Mouse (Mus musculus) limb, embryonic 12.5 days (tissue): ENCODE data around the gene Cdc26. TPM values are rescaled to one million over a fixed set of nuclear protein-coding genes. Genes with fewer than 3 reads are reported as not detected.

Experiments used
- ATAC-seq: fragments of 200-750 bp; cut with Nextera tagmentation; 2 replicates; pipeline ENCODE4 v1.8.0; 2017; ENCODE audit warnings: low read depth, moderate TSS enrichment; ENCODE audit not compliant: insufficient number of reproducible peaks, insufficient read depth, low FRiP score, low TSS enrichment
- H3K27ac ChIP-seq: fragments of 300-500 bp; sonication (generic); 2 replicates; pipeline ENCODE4 v1.5.1; 2016; ENCODE audit warnings: mild to moderate bottlenecking, moderate library complexity
- H3K27me3 ChIP-seq: fragments of 300-500 bp; sonication (generic); 2 replicates; pipeline ENCODE4 v1.6.1; 2016; ENCODE audit warnings: mild to moderate bottlenecking, moderate library complexity
- H3K36me3 ChIP-seq: fragments of 300-500 bp; sonication (generic); 2 replicates; pipeline ENCODE4 v1.6.1; 2016; ENCODE audit warnings: mild to moderate bottlenecking, moderate library complexity
- H3K4me1 ChIP-seq: fragments of 300-500 bp; sonication (generic); replicated peaks from 2 replicates; pipeline ENCODE4 v1.6.1; 2016
- H3K4me2 ChIP-seq: fragments of 300-500 bp; sonication (generic); 2 replicates; pipeline ENCODE4 v1.6.1; 2016; ENCODE audit warnings: mild to moderate bottlenecking, moderate library complexity
- H3K4me3 ChIP-seq: fragments of 300-500 bp; sonication (generic); replicated peaks from 2 replicates; pipeline ENCODE4 v1.5.1; 2016; ENCODE audit warnings: mild to moderate bottlenecking
- H3K9ac ChIP-seq: fragments of 300-500 bp; sonication (generic); replicated peaks from 2 replicates; pipeline ENCODE4 v1.6.1; 2016; ENCODE audit warnings: mild to moderate bottlenecking, moderate library complexity
- H3K9me3 ChIP-seq: fragments of 300-500 bp; sonication (generic); 2 replicates; pipeline ENCODE4 v1.6.1; 2016; ENCODE audit warnings: mild to moderate bottlenecking, moderate library complexity
- WGBS: fragments of 180-500 bp; shearing (Covaris S2); methylation state at CpG from one replicate; pipeline ENCODE4 v1.1.7; 2016; 5-methylcytosine and 5-hydroxymethylcytosine counted together
- polyA plus RNA-seq: library from polyadenylated mRNA; unstranded; fragments of >200 nt; fragmentation: Nextera tagmentation; extraction: Ambion mirVana; gene quantifications from 2 replicates; pipeline ENCODE4 v1.2.1, GENCODE M21; 2016

The Cdc26 gene
- polyA plus RNA-seq, 1 experiment from 2014 or later = 226 TPM

DNA sequence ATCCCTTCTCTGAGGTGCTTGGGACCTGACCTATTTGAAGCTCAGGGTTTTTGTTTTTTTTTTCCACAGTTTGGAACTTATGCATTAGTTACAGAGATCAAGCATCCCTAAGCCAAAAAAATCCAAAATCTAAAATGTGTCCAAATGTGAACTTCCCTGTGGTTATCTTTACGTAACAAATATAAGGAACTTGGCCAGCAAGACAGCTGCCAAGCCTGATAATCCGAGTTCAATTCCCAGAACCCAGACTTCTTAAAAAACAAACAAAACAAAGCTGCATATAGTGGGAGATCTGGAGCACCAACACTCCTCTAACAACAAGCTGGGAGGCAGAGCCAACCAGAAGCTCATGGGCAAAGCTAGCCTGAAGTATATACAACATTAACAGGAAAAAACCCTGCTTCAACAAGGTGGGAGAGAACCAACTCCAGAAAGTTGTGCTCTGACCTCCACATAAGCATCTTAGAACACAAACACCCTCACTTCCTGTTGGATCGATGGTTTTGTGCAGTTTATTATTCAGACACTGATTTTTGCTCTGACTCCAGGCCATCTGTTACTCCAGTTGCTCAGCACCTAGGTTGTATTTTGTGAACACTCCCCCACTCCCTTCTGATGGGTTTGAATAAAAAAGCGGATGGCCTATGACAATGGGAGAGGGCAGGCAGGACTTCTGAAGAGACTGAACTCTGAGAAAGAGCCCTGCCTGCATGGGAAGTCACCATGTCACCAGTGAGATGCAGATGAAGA is 10.7 kb downstream of the Cdc26 start:
- WGBS = 91% methylated on average over 4 of the region's 4 CpGs
- no peaks in the 10 kb centered on the region for H3K27me3 ChIP-seq
- H3K9me3 ChIP-seq = no peaks in the 10 kb centered on the region
- H3K4me1 ChIP-seq = no peaks in the 10 kb centered on the region
- no peak for ATAC-seq
- H3K36me3 ChIP-seq = peaks cover 83% of the 10 kb centered on the region
- no peak overlapping the region for H3K4me3 ChIP-seq
- H3K9ac ChIP-seq = no peak overlapping the region
- no peak overlapping the region for H3K4me2 ChIP-seq
- H3K27ac ChIP-seq = no peak overlapping the region

- Histone ChIP-seq H3K27ac (no peak overlapping the region), H3K36me3 (peaks cover 82% of the 10 kb centered on the region), H3K4me1 (no peaks in the 10 kb centered on the region), H3K4me3 (no peak overlapping the region), H3K4me2 (no peak overlapping the region), H3K9ac (no peak overlapping the region), H3K27me3 (no peaks in the 10 kb centered on the region), H3K9me3 (no peaks in the 10 kb centered on the region)
- 89% methylated on average over 1 of the region's 1 CpGs for WGBS
- no peak for ATAC-seq
These were observed 12.6 kb downstream of the Cdc26 start for GRCm38 (mm10) chr4:62395806-62396205.

DNA sequence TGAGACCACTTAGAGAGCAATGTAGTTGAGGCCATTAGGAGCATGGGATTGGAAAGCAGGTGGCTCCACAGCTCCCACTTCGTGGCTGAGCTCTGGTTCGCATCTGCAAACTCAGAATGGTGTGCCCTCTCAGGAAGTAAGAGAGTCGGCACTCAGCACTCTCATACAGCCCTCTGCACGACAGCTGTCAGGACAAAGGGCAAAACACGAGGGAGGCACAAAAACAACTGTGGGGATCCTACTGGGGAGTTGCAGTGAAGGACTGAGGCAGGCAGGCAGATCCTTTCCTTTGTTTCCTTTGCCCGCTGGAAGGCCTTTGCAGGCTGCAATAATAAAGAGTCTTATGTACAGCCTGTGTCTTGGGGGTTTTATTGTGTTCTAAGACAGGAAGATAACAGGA is 15.0 kb downstream of the Cdc26 start:
- Histone ChIP-seq H3K9ac (no peak overlapping the region), H3K4me3 (no peak overlapping the region), H3K36me3 (peaks cover 83% of the 10 kb centered on the region), H3K27me3 (no peaks in the 10 kb centered on the region), H3K4me2 (no peak overlapping the region), H3K9me3 (no peaks in the 10 kb centered on the region), H3K27ac (no peak overlapping the region), H3K4me1 (no peaks in the 10 kb centered on the region)
- ATAC-seq = no peak
- WGBS = 60% methylated on average over 6 of the region's 6 CpGs

- Histone ChIP-seq H3K27me3 (no peaks in the 10 kb centered on the region), H3K27ac (no peak overlapping the region), H3K4me3 (no peak overlapping the region), H3K4me2 (no peak overlapping the region), H3K4me1 (no peaks in the 10 kb centered on the region), H3K9me3 (no peaks in the 10 kb centered on the region), H3K9ac (no peak overlapping the region), H3K36me3 (peaks cover 81% of the 10 kb centered on the region)
- WGBS = 88% methylated on average over 7 of the region's 7 CpGs
- no peak for ATAC-seq
These were observed 16.6 kb downstream of the Cdc26 start for GRCm38 (mm10) chr4:62391892-62392291.

GRCm38 (mm10) chr4:62389592-62390512 is 18.6 kb downstream of the Cdc26 start:
- WGBS = 92% methylated on average over 5 of the region's 5 CpGs
- peaks cover 76% of the 10 kb centered on the region for H3K36me3 ChIP-seq
- no peak overlapping the region for H3K9ac ChIP-seq
- no peak overlapping the region for H3K4me2 ChIP-seq
- H3K4me3 ChIP-seq = no peak overlapping the region
- ATAC-seq = no peak
- no peaks in the 10 kb centered on the region for H3K4me1 ChIP-seq
- H3K9me3 ChIP-seq = no peaks in the 10 kb centered on the region
- no peaks in the 10 kb centered on the region for H3K27me3 ChIP-seq
- H3K27ac ChIP-seq = no peak overlapping the region

- no peak overlapping the region for H3K9ac ChIP-seq
- H3K4me3 ChIP-seq = no peak overlapping the region
- H3K27me3 ChIP-seq = no peaks in the 10 kb centered on the region
- H3K4me1 ChIP-seq = no peaks in the 10 kb centered on the region
- no peak overlapping the region for H3K4me2 ChIP-seq
- WGBS = 90% methylated on average over 7 of the region's 7 CpGs
- no peak overlapping the region for H3K27ac ChIP-seq
- H3K9me3 ChIP-seq = no peaks in the 10 kb centered on the region
- peaks cover 47% of the 10 kb centered on the region for H3K36me3 ChIP-seq
- no peak for ATAC-seq
These were observed 23.0 kb downstream of the Cdc26 start for GRCm38 (mm10) chr4:62385439-62385838.

- H3K4me3 ChIP-seq = no peak overlapping the region
- 82% methylated on average over 1 of the region's 1 CpGs for WGBS
- H3K4me1 ChIP-seq = no peaks in the 10 kb centered on the region
- H3K27me3 ChIP-seq = no peaks in the 10 kb centered on the region
- H3K9me3 ChIP-seq = no peaks in the 10 kb centered on the region
- H3K27ac ChIP-seq = no peak overlapping the region
- peaks cover 34% of the 10 kb centered on the region for H3K36me3 ChIP-seq
- no peak for ATAC-seq
- no peak overlapping the region for H3K4me2 ChIP-seq
- no peak overlapping the region for H3K9ac ChIP-seq
These were observed 24.3 kb downstream of the Cdc26 start for GRCm38 (mm10) chr4:62384159-62384558.

- WGBS = 81% methylated on average over 7 of the region's 7 CpGs
- no peaks in the 10 kb centered on the region for H3K9me3 ChIP-seq
- H3K27me3 ChIP-seq = no peaks in the 10 kb centered on the region
- no peak overlapping the region for H3K4me3 ChIP-seq
- ATAC-seq = no peak
- peaks cover 30% of the 10 kb centered on the region for H3K36me3 ChIP-seq
- no peak overlapping the region for H3K27ac ChIP-seq
- H3K4me1 ChIP-seq = no peaks in the 10 kb centered on the region
- H3K9ac ChIP-seq = no peak overlapping the region
- no peak overlapping the region for H3K4me2 ChIP-seq
These were observed 24.7 kb downstream of the Cdc26 start for GRCm38 (mm10) chr4:62383752-62384151.

DNA sequence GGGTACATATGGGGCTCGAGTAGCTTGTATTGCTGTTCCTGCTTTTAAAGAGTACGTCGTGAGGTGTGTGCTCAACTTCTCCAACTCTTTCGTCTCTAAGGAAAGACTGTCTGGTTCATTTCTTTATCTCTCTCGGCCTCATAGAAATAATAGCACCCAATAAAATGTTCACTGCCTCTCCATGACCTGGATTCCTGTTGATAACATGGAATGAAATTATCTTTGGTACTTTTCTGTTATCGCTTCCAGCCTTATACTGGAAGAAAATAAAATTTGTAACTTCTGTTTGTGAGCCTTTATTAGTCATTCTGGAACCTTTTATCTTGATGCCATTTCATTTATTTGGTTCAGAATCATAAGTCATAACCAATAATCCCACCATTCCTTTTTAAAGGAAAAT is 25.2 kb downstream of the Cdc26 start:
- H3K9ac ChIP-seq = no peak overlapping the region
- H3K4me2 ChIP-seq = no peak overlapping the region
- no peak overlapping the region for H3K4me3 ChIP-seq
- WGBS = 91% methylated on average over 6 of the region's 6 CpGs
- H3K4me1 ChIP-seq = no peaks in the 10 kb centered on the region
- peaks cover 25% of the 10 kb centered on the region for H3K36me3 ChIP-seq
- no peak for ATAC-seq
- H3K9me3 ChIP-seq = no peaks in the 10 kb centered on the region
- no peaks in the 10 kb centered on the region for H3K27me3 ChIP-seq
- H3K27ac ChIP-seq = no peak overlapping the region

DNA sequence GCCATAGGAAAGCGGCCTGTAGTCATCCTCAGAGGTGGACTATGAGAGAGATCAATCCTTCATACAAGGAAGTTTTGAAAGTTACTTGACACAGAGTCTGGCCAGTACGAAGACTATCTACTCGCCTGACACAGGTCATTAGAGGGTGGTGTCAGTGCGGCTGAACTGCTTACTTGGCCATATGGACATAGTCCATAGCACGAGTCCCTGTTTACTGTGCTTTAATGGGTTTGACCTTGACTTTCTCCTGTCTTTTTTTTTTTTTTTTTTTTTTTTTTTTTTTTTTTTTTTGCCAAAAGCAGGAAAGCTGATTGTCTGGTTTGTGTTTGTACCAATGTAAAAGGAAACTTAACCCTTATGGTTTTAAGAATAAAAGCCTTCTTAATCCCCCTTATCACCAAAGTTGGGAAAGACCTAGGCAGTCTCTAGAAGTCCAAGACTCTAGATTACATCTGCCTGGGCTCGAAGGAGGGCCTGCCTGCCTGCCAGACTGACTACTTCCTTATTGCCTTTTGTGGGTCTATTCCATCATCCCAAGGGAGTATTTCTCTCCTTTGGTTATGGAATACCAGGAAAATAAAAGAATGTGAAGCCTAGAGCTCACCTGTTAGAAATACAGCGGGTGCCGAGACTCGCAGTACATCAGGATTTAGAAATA is 28.6 kb downstream of the Cdc26 start:
- H3K27ac ChIP-seq = no peak overlapping the region
- H3K9me3 ChIP-seq = no peaks in the 10 kb centered on the region
- no peaks in the 10 kb centered on the region for H3K27me3 ChIP-seq
- no peak overlapping the region for H3K9ac ChIP-seq
- no peak overlapping the region for H3K4me2 ChIP-seq
- 78% methylated on average over 9 of the region's 9 CpGs for WGBS
- no peaks in the 10 kb centered on the region for H3K4me1 ChIP-seq
- ATAC-seq = no peak
- H3K36me3 ChIP-seq = no peaks in the 10 kb centered on the region; the same call in 1 of the 2 replicates
- no peak overlapping the region for H3K4me3 ChIP-seq

- Histone ChIP-seq H3K27me3 (no peaks in the 10 kb centered on the region), H3K4me3 (no peak overlapping the region), H3K36me3 (no peaks in the 10 kb centered on the region), H3K27ac (no peak overlapping the region), H3K4me1 (peaks cover 8% of the 10 kb centered on the region; the same call in 1 of the 2 replicates), H3K9ac (no peak overlapping the region), H3K4me2 (no peak overlapping the region), H3K9me3 (no peaks in the 10 kb centered on the region)
- 88% methylated on average over 2 of the region's 2 CpGs for WGBS
- ATAC-seq = no peak
These were observed 32.3 kb downstream of the Cdc26 start for GRCm38 (mm10) chr4:62376123-62376522.
